Mouse (Mus musculus) small intestine, adult 2 months (tissue): ENCODE results near the gene Cfap74. TPM values are rescaled to one million over a fixed set of nuclear protein-coding genes. Genes with fewer than 3 reads are reported as not detected.
"Not testable (repeated sequence)": the region's sequence is repeated elsewhere in the genome, so short reads cannot be mapped to it uniquely, and the experiment has no call there.

Source experiments
- H3K27ac ChIP-seq: fragments of 200-500 bp; 2 replicates; pipeline ENCODE4 v1.5.1; 2012; ENCODE audit warnings: low read depth, low read length, control low read depth, inconsistent platforms; ENCODE audit not compliant: insufficient read depth
- H3K27me3 ChIP-seq: fragments of 200-500 bp; 2 replicates; pipeline ENCODE4 v1.6.1; 2012; ENCODE audit warnings: mild to moderate bottlenecking, moderate library complexity, low read length, inconsistent platforms; ENCODE audit not compliant: control insufficient read depth, insufficient read depth
- H3K36me3 ChIP-seq: fragments of 200-500 bp; 2 replicates; pipeline ENCODE4 v1.6.1; 2012; ENCODE audit warnings: mild to moderate bottlenecking, low read length, control low read depth, inconsistent platforms; ENCODE audit not compliant: control insufficient read depth, insufficient read depth
- H3K4me1 ChIP-seq: fragments of 200-500 bp; 2 replicates; pipeline ENCODE4 v1.6.1; 2012; ENCODE audit warnings: low read length, inconsistent platforms, mixed read lengths; ENCODE audit not compliant: control insufficient read depth, insufficient read depth, insufficient read length
- H3K4me3 ChIP-seq: fragments of 200-500 bp; 2 replicates; pipeline ENCODE4 v1.5.1; 2012; ENCODE audit warnings: low read depth, mild to moderate bottlenecking, control low read depth, inconsistent platforms, low read length, moderate library complexity
- CTCF ChIP-seq: fragments of 200-500 bp; IDR thresholded peaks from 2 replicates; pipeline ENCODE4 v1.5.1; 2012; ENCODE audit warnings: low read depth, mild to moderate bottlenecking, control low read depth, inconsistent platforms, low read length, moderate library complexity, mixed read lengths; ENCODE audit not compliant: insufficient replicate concordance, insufficient read length; ENCODE audit errors: extremely low read depth
- POLR2A ChIP-seq: fragments of 200-500 bp; IDR thresholded peaks from 2 replicates; pipeline ENCODE4 v1.6.1; 2012; ENCODE audit warnings: low read depth, mild to moderate bottlenecking, control low read depth, inconsistent platforms, low read length, moderate library complexity
- WGBS: fragments of 180-500 bp; shearing (Covaris S2); methylation state at CpG from one replicate; pipeline ENCODE4 v1.1.7; 2018; 5-methylcytosine and 5-hydroxymethylcytosine counted together
- polyA plus RNA-seq: library from polyadenylated mRNA; depleted of rRNA; stranded (reverse); fragments of >200 nt; gene quantifications from 2 replicates; pipeline ENCODE4 v1.2.3, GENCODE M21; 2012

Cfap74 gene
- polyA plus RNA-seq, 1 experiment, result 1.4 TPM

GRCm38 (mm10) chr4:155412124-155412523 lies 3.1 kb downstream of the Cfap74 start:
- Histone ChIP-seq H3K27ac (no peak overlapping the region), H3K27me3 (no peaks in the 10 kb centered on the region), H3K4me1 (peaks cover 6% of the 10 kb centered on the region), H3K4me3 (no peak overlapping the region), H3K36me3 (no peaks in the 10 kb centered on the region)
- WGBS, result 81% methylated on average over 6 of the region's 6 CpGs
- TF ChIP-seq POLR2A, result no peak
- no peak for TF ChIP-seq CTCF

DNA sequence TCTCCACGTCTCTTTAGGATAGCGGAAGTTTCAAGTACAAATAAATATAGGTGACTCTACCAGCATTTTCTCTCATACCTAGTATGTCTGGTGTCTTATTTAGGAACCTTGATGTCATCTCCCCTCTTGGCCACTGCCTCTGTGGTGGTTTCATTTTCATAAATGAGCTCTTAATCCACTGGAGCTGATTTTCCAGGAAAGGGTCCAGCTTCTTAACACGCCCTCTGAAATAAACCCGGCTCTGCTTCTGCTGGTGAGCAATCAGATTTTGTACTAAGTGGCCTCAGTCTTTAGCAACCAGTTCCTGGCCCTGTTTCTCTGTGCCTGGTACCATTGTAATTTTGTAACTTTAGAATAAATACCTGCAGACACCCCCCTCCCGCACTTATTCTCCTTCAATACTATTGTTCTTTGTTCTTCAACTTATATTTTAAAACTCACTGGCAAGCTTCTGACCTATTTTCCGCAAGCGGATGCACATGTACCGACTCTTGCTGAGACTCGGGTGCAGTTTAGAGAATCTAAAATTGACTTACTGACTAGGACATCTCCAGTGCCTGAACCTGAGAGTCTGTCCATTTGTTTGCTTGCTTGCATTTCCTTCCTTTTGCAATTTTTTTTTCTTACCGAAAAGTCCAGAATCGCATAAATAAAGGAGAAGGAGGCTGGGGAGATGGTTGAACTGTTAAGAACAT lies 4.8 kb downstream of the Cfap74 start:
- no peak overlapping the region for H3K4me3 ChIP-seq
- H3K27me3 ChIP-seq, result no peaks in the 10 kb centered on the region
- H3K4me1 ChIP-seq, result peaks cover 6% of the 10 kb centered on the region
- TF ChIP-seq POLR2A (no peak), CTCF (no peak)
- H3K27ac ChIP-seq, result no peak overlapping the region
- 75% methylated on average over 11 of the region's 11 CpGs for WGBS
- H3K36me3 ChIP-seq, result no peaks in the 10 kb centered on the region

DNA sequence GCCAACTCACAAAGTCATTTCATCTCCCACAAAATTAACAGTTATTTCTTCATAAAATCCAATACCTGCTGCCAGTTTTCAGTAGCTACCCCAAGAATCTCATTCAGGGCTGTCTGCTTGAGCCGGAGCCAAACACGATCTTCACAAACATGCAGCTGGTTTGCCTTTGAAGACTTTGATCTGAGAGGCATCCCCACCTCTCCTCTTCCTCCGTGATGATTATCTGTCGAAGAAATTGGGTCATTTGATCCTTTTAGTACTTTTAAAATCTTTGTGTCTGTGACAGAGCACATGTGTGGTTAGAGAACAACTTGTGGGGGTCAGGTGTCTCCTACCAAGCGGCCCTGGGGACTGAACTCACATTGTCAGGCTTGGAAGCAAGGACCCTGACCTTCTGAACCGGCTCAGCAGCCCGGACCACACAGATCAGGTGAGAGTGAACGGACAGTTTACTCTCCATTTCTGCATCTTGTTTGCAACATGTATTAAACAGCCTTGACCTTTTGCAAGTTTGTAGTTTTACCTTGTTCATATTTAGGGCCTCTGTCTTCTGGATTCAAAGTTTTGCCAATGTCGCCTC lies 5.8 kb downstream of the Cfap74 start:
- TF ChIP-seq POLR2A, result no peak
- no peak for TF ChIP-seq CTCF
- WGBS, result 59% methylated on average over 9 of the region's 9 CpGs
- H3K36me3 ChIP-seq, result no peaks in the 10 kb centered on the region
- no peak overlapping the region for H3K27ac ChIP-seq
- no peaks in the 10 kb centered on the region for H3K4me1 ChIP-seq
- H3K4me3 ChIP-seq, result no peak overlapping the region
- no peaks in the 10 kb centered on the region for H3K27me3 ChIP-seq

- Histone ChIP-seq H3K27ac (no peak overlapping the region), H3K4me3 (no peak overlapping the region), H3K4me1 (peaks cover 7% of the 10 kb centered on the region; the same call in 1 of the 2 replicates), H3K36me3 (no peaks in the 10 kb centered on the region), H3K27me3 (no peaks in the 10 kb centered on the region)
- TF ChIP-seq CTCF (no peak), POLR2A (no peak)
- 80% methylated on average over 3 of the region's 3 CpGs for WGBS
Observed at GRCm38 (mm10) chr4:155420137-155420536, 11.1 kb downstream of the Cfap74 start.

- WGBS, result 52% methylated on average over 23 of the region's 30 CpGs
- H3K27ac ChIP-seq, result peak overlapping the region; percentile 88
Observed at GRCm38 (mm10) chr4:155421412-155422370, 12.7 kb downstream of the Cfap74 start.

GRCm38 (mm10) chr4:155423988-155424387 lies 15.0 kb downstream of the Cfap74 start:
- TF ChIP-seq POLR2A (no peak), CTCF (no peak)
- Histone ChIP-seq H3K27me3 (no peaks in the 10 kb centered on the region), H3K27ac (no peak overlapping the region), H3K36me3 (no peaks in the 10 kb centered on the region), H3K4me1 (peaks cover 7% of the 10 kb centered on the region; the same call in 1 of the 2 replicates), H3K4me3 (no peak overlapping the region)
- WGBS, result 67% methylated on average over 5 of the region's 5 CpGs

More at GRCm38 (mm10) chr4:155421412-155422370, 12.7 kb downstream of the Cfap74 start:
- H3K4me1 ChIP-seq, H3K27me3 ChIP-seq, H3K36me3 ChIP-seq: not testable (repeated sequence)
- peak overlapping the region; percentile 42 for H3K4me3 ChIP-seq

- Histone ChIP-seq H3K4me3 (no peak overlapping the region), H3K36me3 (no peaks in the 10 kb centered on the region), H3K27me3 (no peaks in the 10 kb centered on the region), H3K4me1 (no peaks in the 10 kb centered on the region), H3K27ac (no peak overlapping the region)
- 70% methylated on average over 6 of the region's 6 CpGs for WGBS
- no peak for TF ChIP-seq POLR2A
- TF ChIP-seq CTCF, result no peak
Observed at GRCm38 (mm10) chr4:155426272-155426671, 17.3 kb downstream of the Cfap74 start.
